Mouse (Mus musculus) lung, postnatal 0 days (tissue): ENCODE measurements around the gene Ccdc105. TPM values are rescaled to one million over a fixed set of nuclear protein-coding genes. Genes with fewer than 3 reads are reported as not detected.

Experiments
- ATAC-seq: fragments of 200-750 bp; cut with Nextera tagmentation; 2 replicates; pipeline ENCODE4 v1.8.0; 2017; ENCODE audit warnings: moderate library complexity
- DNase-seq: peaks from one replicate; pipeline ENCODE4 v3.0.0-alpha.2; 2016; ENCODE audit warnings: low spot score
- H3K27ac ChIP-seq: fragments of 300-500 bp; sonication (generic); 2 replicates; pipeline ENCODE4 v1.5.1; 2014; ENCODE audit warnings: antibody characterized with exemption, mild to moderate bottlenecking, low read length, mixed read lengths
- H3K27me3 ChIP-seq: fragments of 300-500 bp; sonication (generic); replicated peaks from 2 replicates; pipeline ENCODE4 v1.6.1; 2014; ENCODE audit warnings: low read length, mixed read lengths; ENCODE audit not compliant: insufficient read depth
- H3K36me3 ChIP-seq: fragments of 300-500 bp; sonication (generic); 2 replicates; pipeline ENCODE4 v1.6.1; 2014; ENCODE audit warnings: low read length, mixed read lengths; ENCODE audit not compliant: insufficient read depth
- H3K4me1 ChIP-seq: fragments of 300-500 bp; sonication (generic); 2 replicates; pipeline ENCODE4 v1.6.1; 2014; ENCODE audit warnings: antibody characterized with exemption, low read depth, low read length, mixed read lengths; ENCODE audit not compliant: insufficient read depth
- H3K4me2 ChIP-seq: fragments of 300-500 bp; sonication (generic); replicated peaks from 2 replicates; pipeline ENCODE4 v1.6.1; 2014; ENCODE audit warnings: low read depth, mild to moderate bottlenecking, low read length, moderate library complexity, mixed read lengths
- H3K4me3 ChIP-seq: fragments of 300-500 bp; sonication (generic); 2 replicates; pipeline ENCODE4 v1.5.1; 2014; ENCODE audit warnings: low read depth, low read length
- H3K9ac ChIP-seq: fragments of 300-500 bp; sonication (generic); replicated peaks from 2 replicates; pipeline ENCODE4 v1.6.1; 2014; ENCODE audit warnings: low read depth, mild to moderate bottlenecking
- H3K9me3 ChIP-seq: fragments of 300-500 bp; sonication (generic); 2 replicates; pipeline ENCODE4 v1.6.1; 2016; ENCODE audit warnings: low read length, mixed read lengths
- CTCF ChIP-seq: IDR thresholded peaks from 2 replicates; pipeline ENCODE4 v1.5.1; 2016; ENCODE audit warnings: antibody characterized with exemption, mild to moderate bottlenecking
- EP300 ChIP-seq: IDR thresholded peaks from 2 replicates; pipeline ENCODE4 v1.6.1; 2016; ENCODE audit warnings: antibody characterized with exemption, mild to moderate bottlenecking, control low read depth
- WGBS: fragments of 180-500 bp; shearing (Covaris S2); extraction: QIAGEN DNeasy Blood & Tissue Kit; methylation state at CpG from one replicate; pipeline ENCODE4 v1.1.7; 2014; 5-methylcytosine and 5-hydroxymethylcytosine counted together
- polyA plus RNA-seq: library from polyadenylated mRNA; unstranded; fragments of >200 nt; fragmentation: Nextera tagmentation; extraction: Ambion mirVana; gene quantifications from 2 replicates; pipeline ENCODE4 v1.2.1, GENCODE M21; 2015

Ccdc105 gene
- polyA plus RNA-seq, 1 experiment from 2014 or later, result not detected

DNA sequence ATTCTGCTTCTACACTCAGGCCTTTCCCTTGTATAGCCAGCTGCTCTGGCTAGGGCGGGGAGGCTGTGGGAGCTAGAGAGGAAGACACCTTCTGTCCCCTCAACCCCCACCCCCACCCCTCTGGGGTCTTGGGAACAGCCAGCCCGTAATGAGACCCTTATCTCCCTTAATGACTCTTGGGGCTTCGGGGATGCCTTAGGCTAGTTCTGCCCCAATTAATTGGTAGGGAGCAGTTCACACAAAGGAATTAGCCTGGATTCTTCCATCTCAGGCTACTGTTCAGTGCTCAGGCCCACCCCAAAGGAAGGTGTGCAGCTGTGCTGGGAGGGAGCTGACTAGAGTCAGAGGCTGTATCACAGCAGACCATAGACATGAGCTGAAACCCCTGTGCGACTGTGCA, 23.0 kb upstream of the Ccdc105 start:
- H3K4me3 ChIP-seq, result no peak overlapping the region
- no peaks in the 10 kb centered on the region for H3K4me1 ChIP-seq
- no peak overlapping the region for H3K9ac ChIP-seq
- DNase-seq (no peak), ATAC-seq (no peak)
- H3K27me3 ChIP-seq, result no peaks in the 10 kb centered on the region
- H3K27ac ChIP-seq, result no peak overlapping the region
- 73% methylated on average over 4 of the region's 4 CpGs for WGBS
- no peaks in the 10 kb centered on the region for H3K36me3 ChIP-seq
- no peaks in the 10 kb centered on the region for H3K9me3 ChIP-seq
- TF ChIP-seq EP300 (no peak), CTCF (no peak)
- no peak overlapping the region for H3K4me2 ChIP-seq

DNA sequence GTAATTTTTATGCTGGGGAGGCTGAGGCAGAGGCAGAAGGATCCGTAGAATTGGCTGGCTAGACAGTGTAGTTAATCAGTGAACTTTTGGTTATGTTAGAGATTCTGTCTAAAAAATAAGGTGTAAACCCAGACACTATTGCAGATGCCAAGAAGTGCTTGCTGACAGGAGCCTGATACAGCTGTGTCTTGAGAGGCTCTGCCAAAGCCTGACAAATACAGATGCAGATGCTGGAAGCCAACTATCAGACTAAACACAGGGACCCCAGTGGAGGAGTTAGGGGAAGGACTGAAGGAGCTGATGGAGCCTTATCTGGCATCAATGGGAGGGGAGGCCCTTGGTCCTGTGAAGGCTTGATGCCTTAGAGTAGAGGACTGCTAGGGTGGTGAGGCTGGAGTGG, 12.7 kb upstream of the Ccdc105 start:
- no peak overlapping the region for H3K4me3 ChIP-seq
- WGBS, result 44% methylated on average over 1 of the region's 1 CpGs
- no peaks in the 10 kb centered on the region for H3K9me3 ChIP-seq
- no peak for TF ChIP-seq EP300
- no peak for TF ChIP-seq CTCF
- H3K27me3 ChIP-seq, result no peaks in the 10 kb centered on the region
- H3K4me2 ChIP-seq, result no peak overlapping the region
- ATAC-seq, result no peak
- no peaks in the 10 kb centered on the region for H3K36me3 ChIP-seq
- H3K4me1 ChIP-seq, result no peaks in the 10 kb centered on the region
- no peak overlapping the region for H3K27ac ChIP-seq
- H3K9ac ChIP-seq, result no peak overlapping the region
- no peak for DNase-seq

DNA sequence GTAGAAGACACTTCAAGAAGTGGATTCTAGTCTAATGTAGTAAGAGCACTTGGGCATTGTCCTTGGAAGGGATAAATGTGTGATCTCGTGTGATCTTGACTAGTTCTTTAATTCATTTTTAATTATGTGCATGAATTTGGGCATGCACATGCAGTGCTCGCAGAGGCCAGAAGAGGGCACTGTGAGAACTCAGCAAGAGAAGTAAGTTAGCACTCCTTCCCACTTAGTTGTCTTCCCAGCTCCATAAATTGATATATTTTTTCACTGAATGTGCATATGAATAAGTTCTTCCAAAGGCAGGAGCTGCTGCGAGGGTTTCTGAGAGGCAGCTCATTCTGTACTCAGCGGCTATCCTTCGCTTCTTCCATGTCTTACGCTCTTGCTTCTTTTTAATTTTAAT, 3.2 kb upstream of the Ccdc105 start:
- TF ChIP-seq CTCF (peak; percentile 91), EP300 (no peak)
- DNase-seq (peak; percentile 75), ATAC-seq (no peak)
- H3K4me1 ChIP-seq, result peaks cover 2% of the 10 kb centered on the region; the same call in 1 of the 2 replicates
- no peaks in the 10 kb centered on the region for H3K36me3 ChIP-seq
- no peaks in the 10 kb centered on the region for H3K9me3 ChIP-seq
- H3K4me3 ChIP-seq, result no peak overlapping the region
- H3K4me2 ChIP-seq, result no peak overlapping the region
- no peak overlapping the region for H3K9ac ChIP-seq
- H3K27me3 ChIP-seq, result no peaks in the 10 kb centered on the region
- 29% methylated on average over 6 of the region's 6 CpGs for WGBS
- H3K27ac ChIP-seq, result no peak overlapping the region

DNA sequence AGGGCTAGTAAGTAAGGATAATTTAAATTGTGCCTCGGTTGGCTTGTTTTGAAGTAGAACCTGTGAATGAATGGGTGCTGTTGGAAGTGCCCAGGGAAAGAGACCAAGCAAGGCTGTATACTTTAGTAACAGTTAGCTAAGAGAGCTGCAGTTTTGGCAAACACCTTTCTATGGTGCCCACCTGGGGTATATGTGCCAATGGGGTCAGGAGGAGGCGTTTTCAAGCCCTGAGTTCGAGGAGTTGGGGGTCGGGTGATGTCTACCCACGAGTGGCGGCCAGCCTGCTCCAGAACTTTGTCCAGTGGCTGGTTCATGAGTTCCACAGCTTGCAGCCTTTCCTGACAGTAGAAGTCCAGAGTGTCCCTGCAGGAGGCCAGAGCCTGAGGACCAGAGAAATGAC, 3.9 kb downstream of the Ccdc105 start:
- H3K27me3 ChIP-seq, result no peaks in the 10 kb centered on the region
- ATAC-seq, result no peak
- H3K9me3 ChIP-seq, result no peaks in the 10 kb centered on the region
- TF ChIP-seq EP300 (no peak), CTCF (no peak)
- peaks cover 9% of the 10 kb centered on the region; the same call in 1 of the 2 replicates for H3K4me1 ChIP-seq
- 82% methylated on average over 6 of the region's 6 CpGs for WGBS
- H3K36me3 ChIP-seq, result no peaks in the 10 kb centered on the region
- no peak for DNase-seq
- no peak overlapping the region for H3K4me3 ChIP-seq
- no peak overlapping the region for H3K9ac ChIP-seq
- no peak overlapping the region for H3K27ac ChIP-seq
- H3K4me2 ChIP-seq, result no peak overlapping the region

DNA sequence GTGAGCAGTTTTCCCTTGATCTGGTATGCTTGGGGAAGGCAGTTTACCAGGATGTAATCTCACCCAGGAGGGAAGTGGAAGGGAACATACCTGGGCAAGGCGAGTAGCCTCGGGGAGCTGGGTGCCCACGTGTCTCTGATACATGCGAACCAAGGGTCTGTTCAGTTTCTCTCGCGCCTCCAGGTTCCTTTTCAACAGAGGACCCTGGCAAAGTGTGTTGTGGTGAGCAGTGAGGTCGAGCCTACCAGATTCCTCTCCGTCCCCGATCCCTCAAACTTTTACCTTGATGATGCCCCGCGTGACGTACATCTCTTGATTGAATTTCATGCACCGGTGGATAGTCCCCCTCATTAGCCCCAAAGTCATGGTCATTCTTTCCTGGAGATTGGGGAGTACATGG, 4.7 kb downstream of the Ccdc105 start:
- no peak overlapping the region for H3K4me3 ChIP-seq
- H3K36me3 ChIP-seq, result no peaks in the 10 kb centered on the region
- 76% methylated on average over 13 of the region's 13 CpGs for WGBS
- H3K9me3 ChIP-seq, result no peaks in the 10 kb centered on the region
- H3K27me3 ChIP-seq, result no peaks in the 10 kb centered on the region
- TF ChIP-seq CTCF (no peak), EP300 (no peak)
- H3K4me1 ChIP-seq, result peaks cover 9% of the 10 kb centered on the region; the same call in 1 of the 2 replicates
- H3K4me2 ChIP-seq, result no peak overlapping the region
- DNase-seq, result no peak
- H3K27ac ChIP-seq, result no peak overlapping the region
- no peak for ATAC-seq
- no peak overlapping the region for H3K9ac ChIP-seq

DNA sequence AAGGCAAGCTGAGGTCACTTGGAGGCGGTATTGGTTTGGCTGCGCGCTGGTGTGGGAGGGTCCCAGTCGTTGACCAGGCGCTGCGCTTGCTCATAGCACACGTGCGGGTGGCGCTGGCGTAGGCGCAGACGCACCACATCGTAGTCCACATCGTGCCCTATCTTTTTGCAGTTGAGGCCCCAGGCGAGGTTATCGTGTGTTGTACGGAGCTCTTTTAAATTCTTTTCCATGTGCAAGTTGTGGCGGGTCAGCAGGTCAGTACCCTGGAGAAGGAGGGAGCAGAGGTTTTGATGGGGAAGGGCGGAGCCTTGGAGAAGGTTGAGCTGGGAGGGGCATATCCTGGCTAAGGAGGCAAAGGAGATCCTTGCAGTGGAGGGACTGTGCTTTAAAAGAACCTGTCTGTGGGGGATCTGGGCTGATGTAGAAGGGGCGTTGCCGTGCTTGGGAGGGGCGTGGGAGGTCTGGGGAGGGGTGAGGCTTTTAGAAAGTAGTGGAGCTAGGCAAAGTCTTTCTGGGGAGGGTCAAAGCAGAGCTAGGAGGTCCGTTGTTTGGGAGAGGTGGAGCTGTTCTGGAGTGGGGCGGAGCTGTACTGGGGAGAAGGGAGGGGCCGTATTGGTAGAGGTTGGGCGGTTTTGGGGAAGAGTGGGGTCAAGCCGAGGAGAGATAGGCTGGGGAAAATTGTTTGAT, 5.7 kb downstream of the Ccdc105 start:
- H3K9ac ChIP-seq, result no peak overlapping the region
- H3K27me3 ChIP-seq, result no peaks in the 10 kb centered on the region
- no peak overlapping the region for H3K27ac ChIP-seq
- peaks cover 8% of the 10 kb centered on the region; the same call in 1 of the 2 replicates for H3K4me1 ChIP-seq
- no peaks in the 10 kb centered on the region for H3K9me3 ChIP-seq
- H3K4me3 ChIP-seq, result peak overlapping the region; percentile 14
- H3K4me2 ChIP-seq, result peak overlapping the region; percentile 55
- H3K36me3 ChIP-seq, result no peaks in the 10 kb centered on the region
- DNase-seq (peak; percentile 38), ATAC-seq (peak; percentile 64)
- WGBS, result 4% methylated on average over 27 of the region's 27 CpGs
- no peak for TF ChIP-seq EP300
- TF ChIP-seq CTCF, result no peak
